Mouse (Mus musculus) adrenal gland, adult (tissue): Measurements from ENCODE around the gene Dzip1.

Experiments
- DNase-seq, 2 experiments: peaks; one replicate each; pipeline ENCODE4 v3.0.0; 2022 to 2023; ENCODE audit warnings: low spot score in 1 of 2; ENCODE audit not compliant: inconsistent age in 2 of 2

The Dzip1 gene

GRCm38 (mm10) chr14:118922667-118923184, 2.5 kb downstream of the Dzip1 start:
- DNase-seq = peak; percentile 22 to 44

- no peak for DNase-seq
These were observed 3.0 kb downstream of the Dzip1 start for GRCm38 (mm10) chr14:118922251-118922650.

GRCm38 (mm10) chr14:118920654-118921053, 4.6 kb downstream of the Dzip1 start:
- DNase-seq = no peak

GRCm38 (mm10) chr14:118919025-118919424, 6.2 kb downstream of the Dzip1 start:
- DNase-seq = peak in 1 of 2 experiments; percentile 66

DNA sequence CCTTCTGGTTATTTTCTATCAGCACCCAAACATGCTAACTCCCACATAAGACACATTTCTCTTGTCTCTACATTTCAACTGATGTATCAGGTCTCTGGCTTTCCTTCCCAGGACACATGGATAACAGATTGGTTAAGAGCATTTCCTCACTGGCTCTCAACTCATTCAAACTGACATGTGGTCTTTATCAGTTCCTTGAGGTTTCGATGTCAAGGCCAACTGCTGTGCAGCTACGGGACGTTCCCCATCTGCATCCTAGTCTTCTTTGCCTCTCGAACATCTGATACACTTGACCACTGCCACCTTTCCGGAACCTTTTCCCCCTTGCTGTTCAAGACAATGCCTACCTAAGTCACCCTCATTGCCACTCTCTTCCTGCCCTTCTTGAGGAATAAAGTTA, 11.6 kb downstream of the Dzip1 start:
- DNase-seq = no peak

GRCm38 (mm10) chr14:118911521-118911920, 13.7 kb downstream of the Dzip1 start:
- DNase-seq = no peak

GRCm38 (mm10) chr14:118910332-118911222, 14.7 kb downstream of the Dzip1 start:
- DNase-seq = peak; percentile 73 to 93

DNA sequence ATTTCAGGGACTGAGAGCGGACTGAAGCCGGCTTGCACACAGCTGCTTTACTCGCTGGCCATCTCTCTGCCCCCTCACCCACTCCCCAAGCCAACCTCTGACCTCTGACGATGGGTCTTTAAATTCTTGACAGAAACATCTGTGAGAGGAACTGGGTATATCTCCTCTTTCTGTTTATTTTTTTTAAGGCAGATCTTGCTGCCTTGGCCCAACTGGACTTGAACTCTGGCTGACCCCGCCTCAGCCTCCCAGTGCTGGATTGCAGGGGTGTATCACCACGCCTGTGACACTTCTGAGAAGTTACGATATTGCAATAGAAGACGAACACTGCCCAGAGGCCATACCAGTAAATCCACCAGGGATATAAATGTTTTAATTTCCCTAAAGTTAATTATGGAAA, 15.4 kb downstream of the Dzip1 start:
- no peak for DNase-seq

DNA sequence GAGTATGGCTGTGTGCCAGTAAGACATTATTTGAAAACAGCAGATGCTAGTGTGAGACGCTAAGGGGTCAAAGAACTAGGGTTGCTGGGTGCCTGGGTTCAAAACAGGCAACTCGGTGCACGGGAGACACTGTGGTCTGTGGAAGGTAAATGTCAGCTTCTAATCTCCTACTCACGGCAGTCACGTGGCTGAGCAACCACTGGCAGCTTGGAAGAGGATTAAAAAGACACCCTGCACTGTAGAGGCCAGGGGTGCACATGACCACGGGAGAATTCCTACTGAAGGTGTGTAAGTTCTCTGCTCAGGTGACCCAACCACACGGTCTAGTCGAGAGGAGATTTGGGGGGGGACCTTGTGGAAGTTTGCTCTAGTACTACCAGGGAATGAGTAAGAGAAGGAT, 17.7 kb downstream of the Dzip1 start:
- no peak for DNase-seq

GRCm38 (mm10) chr14:118903867-118904562, 21.2 kb downstream of the Dzip1 start:
- no peak for DNase-seq

DNA sequence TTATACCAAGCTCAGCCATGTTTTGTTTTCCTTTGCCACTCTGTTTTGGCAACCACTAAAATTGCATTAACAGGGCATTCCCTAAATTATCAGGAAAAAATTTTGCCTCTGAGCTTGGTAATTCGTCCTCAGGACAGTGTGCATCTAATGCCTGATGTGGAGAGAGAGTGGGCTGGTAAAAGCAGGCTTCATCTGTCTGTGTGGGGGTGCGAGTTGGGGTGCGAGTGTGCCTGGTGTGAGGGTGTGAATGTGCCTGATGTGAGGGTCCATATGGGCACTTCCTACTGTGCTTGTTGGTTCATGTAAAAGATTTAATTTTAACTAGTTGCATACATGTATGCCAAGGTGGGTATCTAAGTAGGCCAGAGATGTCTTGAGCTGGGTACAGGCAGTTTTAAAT, 21.9 kb downstream of the Dzip1 start:
- DNase-seq = no peak

- no peak for DNase-seq
These were observed 24.3 kb downstream of the Dzip1 start for GRCm38 (mm10) chr14:118900911-118901310.

DNA sequence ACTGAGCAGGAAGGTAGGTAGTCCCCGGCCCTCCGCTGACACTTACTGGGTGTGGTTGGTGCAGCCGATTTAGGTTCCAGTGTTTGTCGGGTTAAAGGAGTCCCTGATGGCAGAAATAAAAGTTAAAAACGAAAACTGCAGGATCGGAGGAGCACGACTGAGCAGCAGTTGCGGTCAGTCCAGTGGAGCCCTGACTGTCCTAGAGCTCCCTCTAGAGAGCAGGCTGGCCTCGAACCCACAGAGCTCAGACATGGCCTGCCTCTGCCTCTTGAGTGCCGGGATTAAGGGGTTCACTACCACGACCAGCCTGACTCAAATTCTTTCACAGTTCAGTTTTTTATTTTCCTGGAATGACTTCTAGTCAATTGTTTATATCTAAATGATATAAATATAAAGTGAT, 25.3 kb downstream of the Dzip1 start:
- DNase-seq = no peak

DNA sequence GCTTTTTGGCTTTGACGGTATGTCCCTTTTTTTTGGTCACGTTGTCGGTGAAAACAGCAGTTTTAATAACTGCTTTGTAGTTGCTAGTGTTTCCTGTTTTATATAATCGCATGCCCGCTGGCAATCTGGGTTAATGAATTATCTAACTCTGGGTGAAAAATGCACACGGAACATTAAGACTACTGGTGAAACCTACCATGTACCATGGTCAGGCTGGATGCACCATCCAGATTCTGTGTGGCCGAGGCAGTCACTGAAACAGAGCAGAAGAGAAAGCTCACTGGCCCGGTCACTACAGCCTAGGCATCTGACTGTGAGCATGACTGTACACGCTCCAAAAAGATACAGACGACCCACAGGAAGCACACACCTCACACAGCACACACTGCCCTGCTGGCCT, 29.6 kb downstream of the Dzip1 start:
- no peak for DNase-seq

DNA sequence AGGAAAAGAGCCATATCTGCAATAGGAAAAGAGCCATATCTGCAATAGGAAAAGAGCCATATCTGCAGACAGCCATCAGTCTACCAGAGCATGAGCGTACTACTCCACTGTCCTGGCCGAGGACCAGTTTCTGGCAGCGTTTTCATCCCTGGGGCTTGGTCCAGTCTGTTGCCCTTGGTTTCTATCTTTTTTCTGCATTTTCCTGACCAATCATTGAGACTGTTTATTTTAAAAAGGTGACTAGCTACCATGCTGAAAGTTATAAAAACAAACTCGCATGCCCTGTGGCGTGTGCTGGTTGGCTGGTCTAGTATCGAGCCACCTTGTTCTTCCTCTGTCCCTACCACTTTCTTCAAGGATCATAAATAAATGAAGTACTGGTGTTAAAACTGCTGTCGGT, 30.0 kb downstream of the Dzip1 start:
- no peak for DNase-seq

GRCm38 (mm10) chr14:118890101-118890500, 35.2 kb downstream of the Dzip1 start:
- no peak for DNase-seq

- DNase-seq = no peak
These were observed 41.1 kb downstream of the Dzip1 start for GRCm38 (mm10) chr14:118884250-118884556.

DNA sequence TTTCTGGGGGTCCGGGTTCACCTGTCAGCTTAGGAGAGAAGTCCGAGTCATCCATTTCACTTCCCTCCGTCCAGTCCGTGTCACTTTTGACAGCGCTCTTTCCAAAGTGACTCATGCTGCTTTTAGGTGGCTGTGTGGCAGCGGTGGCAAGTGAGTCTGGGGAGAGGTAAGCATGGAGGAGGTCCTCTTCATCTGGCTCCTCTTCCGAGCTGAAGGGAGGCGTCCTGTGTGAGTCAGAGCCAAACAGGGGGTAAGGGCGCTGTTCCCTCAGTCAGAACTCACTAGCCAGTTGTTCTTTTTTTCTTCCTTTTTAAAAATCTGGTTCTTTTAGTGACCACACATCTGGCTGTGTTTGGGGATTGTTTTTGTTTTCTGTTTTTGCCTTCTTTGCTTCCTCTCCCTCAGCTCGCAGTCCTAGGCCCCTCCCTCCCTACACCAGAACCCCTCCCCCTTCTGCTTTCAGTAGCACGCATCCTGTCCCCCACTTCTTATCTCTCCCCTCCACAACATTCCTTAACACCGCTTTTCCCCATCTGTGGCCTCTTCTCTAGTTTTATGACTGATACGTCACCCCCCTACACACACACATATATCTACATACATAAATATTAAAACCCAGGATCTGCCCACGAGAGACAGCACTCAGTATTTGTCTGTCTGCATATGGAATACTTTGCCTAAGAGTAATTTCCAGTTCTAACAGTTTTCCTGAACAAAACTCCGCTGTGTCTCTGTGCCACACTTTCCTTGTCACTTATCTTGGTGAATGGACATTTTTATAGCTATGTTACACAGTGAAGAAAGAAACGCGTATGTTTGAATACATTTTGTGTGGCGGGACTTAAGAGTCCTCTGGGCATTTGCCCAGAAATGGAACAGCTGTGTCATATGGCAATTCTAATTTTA, 41.7 kb downstream of the Dzip1 start:
- DNase-seq = no peak

GRCm38 (mm10) chr14:118880696-118881095, 44.6 kb downstream of the Dzip1 start:
- no peak for DNase-seq

DNA sequence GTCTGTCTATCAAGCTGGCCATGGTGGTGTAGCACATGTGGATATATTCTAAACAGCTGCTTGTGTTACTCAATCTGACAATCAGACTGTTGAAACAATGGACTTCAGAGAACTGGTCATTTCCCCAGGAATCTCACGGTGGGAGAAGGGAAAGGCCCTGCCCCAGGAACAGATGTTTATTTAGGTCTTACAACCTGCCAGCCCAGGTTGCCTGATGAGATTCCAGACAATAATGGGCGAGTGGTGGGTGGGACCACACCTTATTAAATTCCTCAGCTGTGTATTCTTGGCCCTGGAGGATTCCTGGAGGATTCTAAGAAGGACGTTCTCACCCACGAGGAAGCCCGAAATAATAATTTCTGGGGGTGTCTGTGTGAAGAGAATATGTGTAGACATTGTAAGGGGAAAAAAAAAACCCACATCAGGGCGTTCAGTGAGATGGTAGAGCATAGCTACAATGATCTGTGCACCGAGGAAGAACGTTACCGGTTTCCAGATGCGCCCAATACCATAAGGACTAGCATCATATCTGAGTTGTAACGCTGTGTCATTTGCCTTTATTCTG, 46.8 kb downstream of the Dzip1 start:
- no peak for DNase-seq
